Mouse (Mus musculus): ENCODE measurements around the gene Gm44965.

DNA sequence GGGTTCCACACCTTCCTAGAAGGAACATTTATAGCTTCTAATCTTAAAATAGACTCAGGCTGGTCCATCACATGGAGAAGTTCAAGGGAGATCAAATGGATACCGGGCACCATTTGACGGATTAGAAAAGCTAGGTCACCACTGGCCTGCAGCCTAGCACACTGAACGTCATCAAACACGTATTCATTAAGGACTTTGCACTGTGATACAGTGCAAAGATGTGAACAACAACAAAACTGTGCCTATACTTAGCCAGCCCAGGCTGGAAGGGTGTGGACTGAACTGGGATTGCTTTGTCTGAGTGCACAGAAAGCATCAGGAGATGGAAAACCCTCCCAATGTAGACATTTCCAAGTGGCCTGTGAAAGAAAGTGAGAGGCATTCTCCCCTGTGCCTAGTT, 39.9 kb upstream of the Gm44965 start:
- no peak for TF ChIP-seq POLR2A (IDR thresholded peaks at IDR 0.05; ENCODE audit: insufficient read length, low read depth)
- TF ChIP-seq POLR2AphosphoS2 (IDR thresholded peaks at IDR 0.05; ENCODE audit: insufficient read length, low read depth), result no peak
- no peak for TF ChIP-seq TCF3 (IDR thresholded peaks at IDR 0.05; ENCODE audit: insufficient read length, low read depth)

Measured in myocyte (in vitro differentiated cells).